Mouse (Mus musculus) left cerebral cortex, adult 8-10 months (tissue): Measurements from ENCODE around the gene Tspan5. TPM values are rescaled to one million over a fixed set of nuclear protein-coding genes. Genes with fewer than 3 reads are reported as not detected.
A peak's percentile ranks its signal among the peaks of the same experiment; 100 is the strongest.

ENCODE experiments used
- DNase-seq, 2 experiments: peaks; one replicate each; pipeline ENCODE4 v3.0.0; 2022; ENCODE audit warnings: low spot score in 2 of 2
- total RNA-seq, 4 experiments: library from RNA; stranded (reverse); gene quantifications; 2 replicates each; pipeline ENCODE4 v1.2.4; 2022

The Tspan5 gene
- total RNA-seq, 4 experiments from 2014 or later = 217 to 260 (median 233) TPM

DNA sequence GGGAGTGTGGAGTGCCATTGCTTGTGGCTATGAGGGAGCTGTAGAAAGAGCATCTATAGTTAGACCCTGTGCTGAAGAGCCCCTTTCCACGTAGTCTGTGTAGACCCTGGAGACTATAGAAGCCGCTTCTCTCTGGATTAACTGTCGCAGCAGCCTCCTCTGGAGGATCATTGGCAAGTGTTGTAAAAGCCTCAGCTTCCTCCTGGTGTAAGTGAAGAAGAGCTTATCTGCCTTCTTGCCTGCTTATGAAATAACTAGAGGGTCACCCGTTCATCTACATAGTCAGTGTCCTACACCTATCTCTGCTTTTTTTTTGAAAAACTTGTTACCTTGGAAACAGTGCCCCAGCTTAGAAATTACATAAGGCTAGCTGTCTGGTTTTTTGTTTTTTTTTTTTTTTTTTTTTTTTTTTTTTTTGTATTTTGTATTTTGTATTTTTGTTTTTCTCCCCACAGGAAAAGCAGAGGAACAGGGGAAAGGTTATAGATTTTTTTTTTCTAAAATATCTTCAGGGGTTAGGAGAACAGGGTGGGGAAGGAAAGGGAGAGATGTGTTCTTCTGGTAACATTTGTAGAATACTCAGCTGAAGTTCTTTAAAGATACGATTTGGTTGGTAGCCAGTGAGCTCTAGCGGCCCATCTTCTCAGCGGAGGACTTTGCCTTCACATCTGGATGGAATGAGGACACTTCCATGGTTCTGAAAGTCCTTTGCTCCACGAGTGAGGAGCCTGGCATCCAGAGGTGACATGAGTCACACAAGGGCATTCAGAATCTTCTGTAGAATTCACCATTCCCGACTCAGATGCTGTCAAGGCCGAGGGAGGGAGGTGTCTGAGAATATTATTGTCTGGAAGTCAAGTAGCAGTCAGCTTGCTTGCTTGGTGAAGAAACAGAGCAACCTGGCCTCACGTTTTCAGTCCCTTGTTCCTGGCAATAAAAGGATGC, 62.4 kb downstream of the Tspan5 start:
- no peak for DNase-seq

DNA sequence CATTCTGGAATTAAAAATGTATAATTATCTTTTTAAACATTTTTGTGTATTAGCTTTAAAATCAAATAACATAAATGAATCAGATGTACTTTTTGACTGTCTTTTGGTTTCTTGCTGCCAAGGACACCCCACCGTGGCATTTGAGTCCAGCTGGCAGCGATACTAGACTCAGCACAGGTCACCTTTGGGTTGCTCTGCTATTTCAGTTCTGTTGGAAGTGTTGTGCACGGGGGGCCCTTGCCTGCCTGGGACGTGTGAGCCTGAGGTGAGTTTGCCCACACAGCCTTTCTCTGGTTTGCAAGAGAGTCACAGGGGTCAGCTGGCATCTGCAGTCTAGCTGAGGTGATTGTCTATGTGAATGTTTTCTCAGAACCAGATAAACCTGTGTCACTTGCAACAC, 65.8 kb downstream of the Tspan5 start:
- DNase-seq = no peak

DNA sequence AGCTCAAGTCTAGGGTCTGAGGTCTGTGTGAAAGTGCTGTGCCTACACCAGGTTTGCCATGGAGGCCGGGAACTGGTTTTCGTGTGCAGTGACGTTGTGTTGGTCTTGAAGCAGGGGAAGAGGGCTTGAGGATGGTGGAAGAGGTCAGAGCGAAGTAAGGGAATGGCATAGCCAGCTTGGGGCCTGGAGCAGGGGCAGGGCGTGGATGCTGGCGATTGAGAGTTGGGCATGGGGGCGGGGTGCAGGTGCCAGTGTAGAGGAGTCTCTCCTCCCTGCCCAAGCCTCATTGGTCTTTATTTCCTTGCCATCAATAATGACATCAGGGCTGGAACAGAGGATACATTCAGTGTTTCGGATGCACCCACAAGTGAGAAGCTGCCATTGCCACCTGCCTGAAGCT, 67.5 kb downstream of the Tspan5 start:
- no peak for DNase-seq

DNA sequence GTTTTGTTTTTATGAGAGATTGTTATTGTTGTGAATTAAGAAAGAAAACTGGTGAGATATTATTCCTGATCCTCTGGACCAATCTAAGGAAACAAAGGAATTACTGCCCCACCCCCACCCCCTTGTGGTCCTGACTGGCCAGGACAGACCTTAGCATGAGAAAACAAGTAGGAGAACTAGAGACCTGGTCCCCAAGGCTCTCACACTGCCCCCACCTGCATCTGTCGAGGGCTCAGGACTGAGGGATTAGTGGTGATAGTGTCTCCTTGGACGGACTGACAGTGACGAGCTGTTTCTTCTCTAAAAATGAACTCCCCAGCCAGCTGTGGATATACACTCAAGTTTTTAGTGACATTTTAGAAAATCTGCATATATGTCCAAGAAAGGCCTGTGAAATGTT, 70.6 kb downstream of the Tspan5 start:
- DNase-seq = no peak

DNA sequence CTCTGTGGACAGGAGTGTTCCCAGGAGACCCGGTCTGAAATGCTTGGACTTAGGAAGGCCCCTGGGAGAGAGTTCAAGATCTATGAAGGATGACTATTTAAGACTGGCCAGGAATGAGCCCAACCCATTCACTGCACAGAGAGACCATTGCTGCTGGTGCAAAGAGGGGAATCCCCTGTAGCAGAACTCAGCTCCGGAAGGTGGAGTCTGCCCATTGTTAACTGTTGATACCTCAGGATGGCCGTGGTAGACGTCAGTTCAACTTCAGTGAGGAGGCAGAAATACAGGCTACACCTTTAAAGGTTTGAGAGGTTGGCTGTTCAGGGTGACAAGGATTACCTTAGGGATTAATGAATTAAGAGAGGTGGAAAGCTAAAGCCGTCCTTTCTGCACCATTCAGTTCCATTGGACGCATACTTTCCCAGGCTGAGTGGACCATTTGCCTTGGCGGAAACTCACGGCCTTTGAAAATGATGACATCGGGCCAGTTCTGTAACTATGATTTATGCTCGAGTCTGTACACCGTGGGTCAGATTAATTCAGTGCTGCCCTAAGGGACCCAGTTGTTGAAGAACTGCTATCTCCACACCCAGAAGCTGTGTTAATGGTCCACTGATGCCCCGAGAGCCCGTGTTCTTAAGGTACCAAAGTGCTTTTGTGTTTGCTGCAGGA, 71.3 kb downstream of the Tspan5 start:
- DNase-seq = no peak

DNA sequence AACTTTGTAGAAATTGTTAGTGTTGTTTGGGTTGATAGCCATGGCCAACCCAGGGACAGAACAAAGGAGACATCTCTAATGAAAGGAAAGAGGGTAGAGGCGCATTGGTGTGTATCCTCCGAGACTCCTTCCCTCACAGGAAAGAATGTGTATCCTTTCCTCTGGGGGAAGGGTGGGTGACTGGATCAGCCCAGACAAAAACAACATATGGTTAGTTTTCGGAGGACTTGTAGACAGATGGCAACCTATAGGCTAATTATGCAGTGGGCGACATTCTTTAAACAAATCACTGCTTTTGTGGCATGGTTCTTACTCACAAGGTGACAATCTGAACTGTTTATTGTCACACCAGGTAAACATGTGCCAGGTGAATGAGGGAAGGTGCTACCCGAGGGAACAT, 72.5 kb downstream of the Tspan5 start:
- DNase-seq = no peak

DNA sequence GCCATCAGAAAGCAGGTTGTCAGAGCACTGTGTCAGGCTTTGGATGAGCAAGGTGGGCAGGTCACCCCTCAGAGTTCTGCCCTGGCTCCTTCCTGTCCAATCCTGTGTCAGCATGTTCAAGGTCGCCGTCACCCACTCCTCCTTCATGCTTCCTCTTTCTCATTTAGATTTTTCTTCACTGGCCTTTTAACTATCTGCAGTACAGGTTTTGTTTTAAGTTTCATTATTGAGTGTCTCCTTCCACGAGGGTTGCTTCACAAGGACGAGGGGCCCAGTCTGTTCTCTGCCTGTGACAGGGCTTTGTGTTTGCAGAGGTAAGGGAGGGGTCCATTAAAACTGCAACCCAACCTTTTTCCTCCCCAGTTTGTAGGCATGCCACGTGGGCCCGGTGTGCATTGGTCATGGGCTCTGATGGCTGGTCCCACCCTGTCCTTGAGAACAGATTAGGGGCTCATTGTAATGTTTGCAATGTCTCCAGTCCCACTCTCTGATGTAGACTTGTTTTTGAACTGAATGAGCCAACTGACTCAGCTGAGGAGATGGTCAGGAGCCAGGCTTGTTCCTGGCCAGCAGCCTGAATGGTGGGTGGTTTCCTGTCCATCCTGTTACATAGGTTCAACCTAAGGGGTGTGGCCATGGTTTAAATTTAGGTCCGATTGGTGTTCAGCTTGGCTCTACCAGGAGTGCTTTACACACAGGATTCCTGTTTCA, 73.3 kb downstream of the Tspan5 start:
- DNase-seq = no peak

DNA sequence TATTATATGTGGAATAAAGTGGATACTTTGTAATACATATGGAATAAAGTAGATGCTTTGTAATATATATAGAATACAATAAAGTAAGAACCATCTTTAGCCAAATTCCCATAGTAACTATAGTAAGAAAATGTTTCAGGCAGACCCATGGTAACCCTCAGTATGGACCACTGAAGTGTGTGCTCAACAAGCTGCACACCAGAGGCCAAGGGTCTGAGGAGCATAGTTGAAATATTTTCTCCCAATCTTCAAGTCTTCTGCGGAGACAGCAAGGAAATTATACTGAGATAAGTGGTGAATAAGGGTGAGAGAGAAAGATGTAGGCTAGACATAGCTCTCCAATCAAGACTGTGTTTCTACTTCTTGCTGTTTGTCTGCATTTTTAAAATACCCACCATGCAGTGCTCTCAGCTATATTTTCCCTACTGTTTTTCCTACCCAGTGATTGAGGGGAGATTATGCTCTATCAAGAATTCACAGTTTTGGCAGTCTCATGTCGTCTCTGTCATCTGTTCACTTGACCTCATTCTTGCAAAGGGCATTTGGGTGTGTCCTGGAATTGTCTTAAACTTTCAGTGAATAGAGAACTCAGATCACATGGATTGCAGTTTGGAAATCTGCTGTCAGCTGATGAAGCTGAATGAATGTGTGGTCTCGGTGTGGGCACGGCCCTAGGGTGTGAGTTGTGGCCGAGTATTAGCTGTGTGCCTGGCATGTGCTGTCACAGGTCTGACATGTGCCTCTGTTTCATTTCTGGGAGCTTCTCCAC, 75.1 kb downstream of the Tspan5 start:
- DNase-seq = no peak

DNA sequence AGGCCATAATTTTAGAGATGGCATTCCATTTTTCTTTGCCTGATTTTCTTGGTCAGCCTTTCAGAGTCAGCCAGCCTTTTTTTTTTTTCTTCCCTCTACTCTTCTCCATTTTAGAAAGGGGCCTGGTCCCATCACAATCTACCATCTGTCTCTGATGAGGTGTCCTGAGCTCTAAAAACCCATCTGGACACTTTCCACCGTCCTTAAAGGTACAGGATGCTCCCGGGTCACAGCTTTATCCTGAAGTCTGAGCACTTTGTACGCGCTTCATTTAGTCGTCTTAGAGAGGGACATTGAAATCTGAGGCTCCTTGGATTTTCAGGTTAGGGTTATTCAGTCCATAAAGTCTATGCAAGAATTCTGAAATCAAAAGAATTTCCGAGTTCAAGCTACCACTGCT, 77.9 kb downstream of the Tspan5 start:
- DNase-seq = no peak

DNA sequence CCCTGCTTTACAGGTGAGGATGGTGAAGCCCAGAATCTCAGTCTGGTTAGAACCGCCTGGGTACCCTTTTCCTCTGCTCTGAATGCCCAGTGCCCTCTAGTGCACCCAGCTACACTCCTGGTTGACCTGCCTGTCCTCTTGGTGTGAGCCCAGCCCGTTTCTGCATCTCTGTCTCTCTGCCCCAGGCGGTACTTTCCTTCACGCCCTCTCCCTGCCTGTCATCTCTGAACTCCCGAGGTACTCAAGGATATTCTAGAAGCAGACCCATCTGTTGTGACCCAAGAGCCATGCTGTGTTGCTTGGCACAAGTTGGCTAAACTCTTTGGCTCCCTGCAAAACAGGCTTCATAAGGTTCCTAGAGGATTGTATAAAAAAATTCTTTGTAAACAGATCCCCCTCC, 78.3 kb downstream of the Tspan5 start:
- no peak for DNase-seq

DNA sequence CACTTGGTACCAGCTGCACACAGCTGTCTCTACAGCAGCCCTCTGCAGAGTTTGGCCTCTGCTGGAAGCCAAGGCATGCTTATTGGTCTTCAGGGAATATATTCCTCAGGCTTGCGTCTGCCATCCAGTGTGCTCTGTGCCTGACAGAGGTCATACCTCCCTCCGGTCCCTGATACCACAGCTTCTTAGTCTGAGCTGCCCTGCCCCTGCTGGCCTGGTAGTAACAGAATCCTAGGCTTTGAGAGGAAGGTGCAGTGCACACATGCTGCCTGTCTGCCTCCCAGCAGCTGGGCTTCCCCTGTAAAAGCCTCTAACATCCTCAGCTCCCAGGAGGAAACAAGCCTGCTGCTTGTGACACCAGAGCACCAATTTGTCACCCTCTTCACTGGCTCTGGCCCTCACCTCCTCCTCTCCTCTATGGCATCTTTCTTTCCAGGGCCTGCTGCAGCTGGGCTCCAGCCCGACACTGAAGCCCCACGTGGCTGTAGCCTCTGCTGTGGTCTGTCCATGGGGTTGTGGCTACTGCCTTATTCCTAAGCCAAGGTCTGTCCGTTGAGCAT, 80.0 kb downstream of the Tspan5 start:
- DNase-seq = no peak

DNA sequence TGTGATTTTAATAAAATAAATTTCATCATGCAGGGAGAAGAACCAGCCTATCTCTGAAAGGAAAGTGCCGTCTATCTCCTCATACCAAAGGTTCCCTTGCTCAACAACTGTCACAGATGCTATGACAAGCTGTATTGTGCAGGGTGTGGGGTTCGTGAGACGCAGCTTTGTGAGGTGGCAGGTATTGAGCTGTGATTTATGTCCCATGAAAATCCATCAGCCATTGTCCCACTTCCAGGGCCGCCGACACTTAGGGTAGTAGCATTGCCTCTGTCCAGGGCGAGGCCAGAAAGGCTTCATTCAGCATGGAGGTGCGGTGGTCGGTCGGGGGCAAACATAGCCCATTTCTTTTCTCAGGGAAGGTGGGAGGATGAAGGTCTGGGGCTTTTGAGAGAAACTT, 81.9 kb downstream of the Tspan5 start:
- no peak for DNase-seq

DNA sequence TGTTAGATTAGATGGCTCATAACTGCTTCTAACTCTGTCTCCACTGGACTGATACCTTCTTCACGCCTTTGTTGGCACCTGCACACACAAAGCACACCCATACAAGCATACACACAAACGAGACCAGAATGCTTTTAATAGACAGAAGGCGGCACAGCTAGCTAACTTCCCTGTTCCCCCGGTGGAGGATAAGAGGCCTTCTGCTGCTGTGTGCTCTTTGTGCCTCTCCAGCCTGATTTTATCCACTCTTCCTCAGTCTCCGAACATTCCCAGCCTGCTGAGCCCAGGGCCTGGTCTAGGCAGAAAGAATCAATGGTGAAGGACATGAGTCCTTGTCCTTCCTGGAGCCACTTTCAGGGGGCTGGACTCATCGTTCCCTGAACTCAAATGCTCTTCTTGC, 83.3 kb downstream of the Tspan5 start:
- no peak for DNase-seq

DNA sequence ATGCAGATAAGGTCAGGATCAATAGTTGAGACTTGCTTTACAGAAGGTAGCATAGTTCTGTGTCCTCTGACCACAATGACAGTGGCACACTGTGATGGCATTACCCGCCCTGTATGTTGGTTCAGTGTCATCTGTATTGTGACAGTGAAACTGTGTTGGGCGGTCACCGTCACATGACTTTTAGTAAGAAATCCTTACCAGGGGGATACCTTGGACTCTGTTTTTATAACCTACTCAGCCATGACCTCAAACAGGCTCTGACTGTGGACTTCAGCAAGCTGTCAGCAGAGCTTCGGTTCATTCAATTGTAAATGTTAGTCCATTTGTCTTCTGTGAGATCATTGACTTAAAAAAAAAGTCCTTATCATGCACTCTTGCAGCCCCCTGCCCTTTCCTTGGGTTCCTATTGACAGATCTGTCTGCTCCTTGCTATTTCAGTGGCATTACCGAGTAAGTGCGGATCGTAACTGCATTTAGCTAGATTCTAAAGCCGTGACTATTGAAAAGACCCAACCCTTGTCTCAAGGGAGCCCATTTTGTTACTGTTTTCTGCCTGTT, 84.3 kb downstream of the Tspan5 start:
- DNase-seq = no peak

DNA sequence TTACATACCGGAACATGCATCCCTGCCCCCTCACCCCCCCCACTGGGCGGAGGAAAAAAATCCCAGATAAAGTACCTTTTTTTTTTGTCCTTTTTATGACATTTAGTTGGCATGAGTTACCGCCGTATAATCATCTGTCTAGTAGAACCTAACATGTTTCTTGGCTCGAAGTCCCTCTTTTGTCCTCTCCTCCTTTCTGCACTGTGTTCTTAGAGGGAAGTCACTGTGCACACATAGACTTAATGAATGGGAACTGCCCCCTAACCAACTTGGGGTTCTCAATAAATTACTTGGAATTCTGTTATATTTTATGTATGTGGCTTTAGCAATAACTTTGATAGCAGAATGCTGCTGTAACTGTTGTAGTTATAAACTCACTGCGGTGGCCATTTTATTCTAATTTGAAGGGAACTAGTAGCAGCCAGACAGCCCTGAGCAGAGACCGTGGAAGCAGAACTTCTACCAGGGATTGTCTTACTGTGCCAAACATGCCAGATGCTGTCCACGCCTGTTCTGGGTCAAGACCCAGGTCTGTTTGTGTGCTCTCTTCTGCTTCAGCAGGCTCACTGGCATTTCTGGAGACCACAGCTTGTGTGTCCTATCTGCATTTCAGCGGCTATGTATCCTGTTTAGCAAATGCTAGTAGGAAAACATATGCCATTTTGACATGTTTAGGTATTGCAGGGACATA, 91.0 kb downstream of the Tspan5 start:
- DNase-seq = no peak

DNA sequence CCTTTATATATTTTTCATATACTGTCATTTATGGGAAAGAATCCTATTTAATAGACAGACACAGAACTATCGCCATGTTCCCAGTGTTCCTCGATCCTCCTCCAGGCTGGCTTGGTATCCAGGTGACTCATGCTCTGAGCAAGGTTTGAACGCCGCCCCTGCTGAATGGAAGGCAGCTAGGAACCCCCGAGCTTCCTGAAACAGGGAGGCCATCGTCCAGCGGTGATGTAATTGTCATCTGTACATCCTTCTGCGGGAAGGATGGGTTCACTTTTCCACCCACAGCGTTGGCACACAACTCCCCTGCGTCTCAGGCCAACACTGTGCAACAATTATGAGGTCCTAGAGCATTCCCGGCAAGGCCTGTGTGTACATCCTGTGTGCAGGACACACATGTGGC, 92.2 kb downstream of the Tspan5 start:
- peak in 1 of 2 experiments; percentile 69 for DNase-seq

DNA sequence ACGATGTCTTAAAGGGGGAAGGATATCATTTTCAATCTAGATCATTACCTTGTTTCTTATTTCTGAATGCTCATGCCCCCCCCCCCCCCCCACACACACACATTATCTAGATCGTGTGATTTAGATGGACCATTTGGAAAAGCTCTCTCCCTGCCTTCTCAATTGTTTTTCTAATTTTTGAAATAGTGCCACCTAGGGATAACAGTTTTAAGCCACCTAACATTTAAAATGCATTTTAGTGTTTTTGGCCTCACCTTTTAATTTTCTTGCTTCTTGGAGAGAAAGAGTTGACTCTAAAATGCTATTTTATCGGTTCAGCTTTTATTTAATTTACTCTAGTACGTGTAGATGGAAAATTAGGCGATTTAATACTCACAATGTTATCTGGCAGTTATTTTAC, 94.9 kb downstream of the Tspan5 start:
- DNase-seq = no peak

DNA sequence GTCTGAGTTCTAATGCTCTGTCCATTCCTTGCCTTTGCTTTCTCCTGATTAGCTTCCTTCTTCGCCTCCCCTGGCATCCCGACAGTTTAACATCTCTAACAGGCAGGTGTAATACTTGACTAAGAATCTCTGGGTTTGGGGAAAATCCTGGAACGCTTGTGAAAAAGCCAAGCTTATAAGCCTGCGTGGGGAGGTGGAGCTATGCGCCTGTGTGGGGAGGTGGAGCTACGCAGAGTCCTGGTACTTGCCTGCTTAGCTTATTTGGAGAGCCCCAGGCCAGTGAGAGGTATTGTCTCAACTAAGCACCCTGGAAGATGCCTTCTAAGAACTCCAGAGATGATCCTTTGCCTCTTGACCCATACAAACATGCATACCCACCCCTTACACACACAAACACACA, 95.7 kb downstream of the Tspan5 start:
- DNase-seq = no peak

DNA sequence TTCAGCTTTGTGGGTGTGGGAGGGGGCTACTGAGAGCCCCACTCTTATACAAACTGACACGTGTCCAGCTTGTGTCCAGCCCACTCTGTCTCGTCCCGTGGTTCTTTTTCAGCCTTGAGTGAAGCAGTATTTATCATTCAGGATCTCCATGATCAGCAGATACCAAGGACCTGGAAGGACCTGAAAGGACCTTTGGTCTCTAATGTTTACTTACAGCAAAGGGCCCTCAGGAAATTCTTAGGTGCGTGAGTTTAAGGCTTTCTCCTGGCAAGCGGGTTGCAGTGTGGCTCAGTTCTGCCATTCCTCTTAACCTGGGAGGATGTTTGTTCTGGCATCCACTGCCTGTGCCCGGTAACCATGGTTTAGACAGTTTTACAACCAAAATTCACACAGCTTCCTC, 97.7 kb downstream of the Tspan5 start:
- no peak for DNase-seq

DNA sequence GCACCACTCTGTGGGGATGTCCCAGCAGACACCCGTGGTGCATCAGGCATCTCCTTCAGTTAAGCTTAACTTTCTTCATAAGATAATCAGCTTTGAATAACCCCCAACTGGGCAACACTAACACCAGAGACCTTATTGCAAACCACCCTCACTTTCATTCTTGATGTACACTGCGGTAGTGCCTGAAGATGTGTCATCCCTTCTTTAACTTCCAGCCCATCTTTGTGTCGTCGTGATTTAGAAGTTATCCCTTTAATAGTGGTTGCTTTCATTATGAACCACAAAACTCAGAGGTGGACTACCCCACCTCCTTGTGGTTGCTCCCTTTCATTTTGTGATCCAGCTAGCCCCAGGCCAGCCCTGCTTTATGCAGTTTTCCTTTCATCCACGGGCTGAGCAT, 99.3 kb downstream of the Tspan5 start:
- no peak for DNase-seq
